Mouse (Mus musculus) neural tube, embryonic 11.5 days (tissue): ENCODE measurements around the gene Leng1. TPM values are rescaled to one million over a fixed set of nuclear protein-coding genes. Genes with fewer than 3 reads are reported as not detected.

Experiments
- ATAC-seq: fragments of 200-750 bp; cut with Nextera tagmentation; 2 replicates; pipeline ENCODE4 v1.8.0; 2017; ENCODE audit warnings: moderate number of reproducible peaks, mild to moderate bottlenecking, moderate TSS enrichment, moderate library complexity; ENCODE audit not compliant: insufficient read depth, low FRiP score, low TSS enrichment
- DNase-seq: peaks from one replicate; pipeline ENCODE4 v3.0.0-alpha.2; 2015; ENCODE audit warnings: low spot score
- H3K27ac ChIP-seq: fragments of 300-500 bp; sonication (generic); 2 replicates; pipeline ENCODE4 v1.5.1; 2014; ENCODE audit warnings: low read depth, mild to moderate bottlenecking, low read length
- H3K27me3 ChIP-seq: fragments of 300-500 bp; sonication (generic); 2 replicates; pipeline ENCODE4 v1.6.1; 2014; ENCODE audit warnings: mild to moderate bottlenecking, low read length, mixed read lengths; ENCODE audit not compliant: control insufficient read depth, insufficient read depth
- H3K36me3 ChIP-seq: fragments of 300-500 bp; sonication (generic); 2 replicates; pipeline ENCODE4 v1.6.1; 2014; ENCODE audit warnings: mild to moderate bottlenecking, low read length, moderate library complexity, mixed read lengths; ENCODE audit not compliant: control insufficient read depth, insufficient read depth
- H3K4me1 ChIP-seq: fragments of 300-500 bp; sonication (generic); 2 replicates; pipeline ENCODE4 v1.6.1; 2014; ENCODE audit warnings: low read length, mixed read lengths; ENCODE audit not compliant: control insufficient read depth, insufficient read depth
- H3K4me2 ChIP-seq: fragments of 300-500 bp; sonication (generic); 2 replicates; pipeline ENCODE4 v1.6.1; 2014; ENCODE audit warnings: low read depth, mild to moderate bottlenecking, moderate library complexity
- H3K4me3 ChIP-seq: fragments of 300-500 bp; sonication (generic); 2 replicates; pipeline ENCODE4 v1.5.1; 2014; ENCODE audit warnings: low read depth, low read length
- H3K9ac ChIP-seq: fragments of 300-500 bp; sonication (generic); 2 replicates; pipeline ENCODE4 v1.6.1; 2014; ENCODE audit warnings: mild to moderate bottlenecking, low read length
- H3K9me3 ChIP-seq: fragments of 300-500 bp; sonication (generic); 2 replicates; pipeline ENCODE4 v1.6.1; 2016; ENCODE audit warnings: low read length; ENCODE audit not compliant: control insufficient read depth
- WGBS: fragments of 180-500 bp; shearing (Covaris S2); extraction: QIAGEN DNeasy Blood & Tissue Kit; methylation state at CpG from one replicate; pipeline ENCODE4 v1.1.7; 2014; 5-methylcytosine and 5-hydroxymethylcytosine counted together
- polyA plus RNA-seq: library from polyadenylated mRNA; unstranded; fragments of >200 nt; fragmentation: Nextera tagmentation; extraction: Ambion mirVana; gene quantifications from 2 replicates; pipeline ENCODE4 v1.2.1, GENCODE M21; 2014

Leng1 gene
- polyA plus RNA-seq, 1 experiment from 2014 or later = 18.2 TPM

GRCm38 (mm10) chr7:3629030-3629429 is 36.6 kb downstream of the Leng1 start:
- H3K4me2 ChIP-seq = peak overlapping the region; percentile 92
- no peak overlapping the region for H3K27ac ChIP-seq
- peaks cover 10% of the 10 kb centered on the region for H3K4me1 ChIP-seq
- H3K36me3 ChIP-seq = no peaks in the 10 kb centered on the region; the same call in 1 of the 2 replicates
- H3K4me3 ChIP-seq = peak overlapping the region; percentile 57
- no peak for DNase-seq
- peak; percentile 56; the same call in 1 of the 2 replicates for ATAC-seq
- H3K27me3 ChIP-seq = no peaks in the 10 kb centered on the region
- no peaks in the 10 kb centered on the region for H3K9me3 ChIP-seq
- WGBS = 44% methylated on average over 4 of the region's 4 CpGs
- H3K9ac ChIP-seq = peak overlapping the region; percentile 67

- no peak within 1 kb of the TSS for H3K27ac ChIP-seq
- under 1% methylated on average over 32 of the region's 32 CpGs for WGBS
- ATAC-seq = peak; percentile 95
Observed at GRCm38 (mm10) chr7:3617242-3617995, 48.2 kb downstream of the Leng1 start, which contains the start of gene Ndufa3. Gene Ndufa3 (plus strand): TSS chr7:3617373.

GRCm38 (mm10) chr7:3616389-3617241 is 49.0 kb downstream of the Leng1 start:
- Histone ChIP-seq H3K4me2 (peak overlapping the region; percentile 73; the same call in 1 of the 2 replicates), H3K36me3 (peaks cover 10% of the 10 kb centered on the region), H3K9me3 (no peaks in the 10 kb centered on the region), H3K4me3 (peak overlapping the region; percentile 66), H3K4me1 (peaks cover 6% of the 10 kb centered on the region; the same call in 1 of the 2 replicates), H3K27ac (no peak overlapping the region), H3K27me3 (no peaks in the 10 kb centered on the region), H3K9ac (no peak overlapping the region)
- WGBS = 41% methylated on average over 6 of the region's 6 CpGs
- ATAC-seq = peak; percentile 35
- no peak for DNase-seq

More at GRCm38 (mm10) chr7:3617242-3617995, 48.2 kb downstream of the Leng1 start, which contains the start of gene Ndufa3:
- H3K9ac ChIP-seq = peak within 1 kb of the TSS; percentile 69
- H3K9me3 ChIP-seq = no peaks in the 10 kb centered on the region
- H3K4me2 ChIP-seq = peak within 1 kb of the TSS; percentile 73
- DNase-seq = peak; percentile 87
- peaks cover 10% of the 10 kb centered on the region for H3K36me3 ChIP-seq
- no peaks in the 10 kb centered on the region for H3K27me3 ChIP-seq
- peak within 1 kb of the TSS; percentile 66 for H3K4me3 ChIP-seq
- H3K4me1 ChIP-seq = peaks cover 6% of the 10 kb centered on the region; the same call in 1 of the 2 replicates

GRCm38 (mm10) chr7:3616057-3616388 is 49.6 kb downstream of the Leng1 start, which contains the start of gene Oscar:
Gene Oscar (minus strand): TSS chr7:3616157.
- no peak within 1 kb of the TSS for H3K9ac ChIP-seq
- H3K4me2 ChIP-seq = peak within 1 kb of the TSS; percentile 73; the same call in 1 of the 2 replicates
- peak within 1 kb of the TSS; percentile 66; the same call in 1 of the 2 replicates for H3K4me3 ChIP-seq
- no peak within 1 kb of the TSS for H3K27ac ChIP-seq
- H3K27me3 ChIP-seq = no peaks in the 10 kb centered on the region
- H3K36me3 ChIP-seq = peaks cover 10% of the 10 kb centered on the region
- peaks cover 6% of the 10 kb centered on the region; the same call in 1 of the 2 replicates for H3K4me1 ChIP-seq
- H3K9me3 ChIP-seq = no peaks in the 10 kb centered on the region
- 85% methylated on average over 4 of the region's 4 CpGs for WGBS
- DNase-seq (no peak), ATAC-seq (no peak)

- H3K4me2 ChIP-seq = no peak overlapping the region
- WGBS = 79% methylated on average over 3 of the region's 3 CpGs
- no peak for ATAC-seq
- H3K4me1 ChIP-seq = peaks cover 6% of the 10 kb centered on the region; the same call in 1 of the 2 replicates
- H3K27me3 ChIP-seq = no peaks in the 10 kb centered on the region
- no peak for DNase-seq
- no peaks in the 10 kb centered on the region for H3K9me3 ChIP-seq
- no peak overlapping the region for H3K4me3 ChIP-seq
- H3K36me3 ChIP-seq = no peaks in the 10 kb centered on the region
- H3K27ac ChIP-seq = no peak overlapping the region
- H3K9ac ChIP-seq = no peak overlapping the region
Observed at GRCm38 (mm10) chr7:3614021-3614420, 51.6 kb downstream of the Leng1 start.

GRCm38 (mm10) chr7:3611006-3611405 is 54.6 kb downstream of the Leng1 start:
- no peak for ATAC-seq
- WGBS = 90% methylated on average over 13 of the region's 13 CpGs

GRCm38 (mm10) chr7:3610437-3610836 is 55.2 kb downstream of the Leng1 start:
- 88% methylated on average over 3 of the region's 3 CpGs for WGBS
- DNase-seq (no peak), ATAC-seq (no peak)
- Histone ChIP-seq H3K27me3 (no peaks in the 10 kb centered on the region), H3K9me3 (no peaks in the 10 kb centered on the region), H3K36me3 (no peaks in the 10 kb centered on the region), H3K4me1 (no peaks in the 10 kb centered on the region), H3K9ac (no peak overlapping the region), H3K4me2 (no peak overlapping the region), H3K27ac (no peak overlapping the region), H3K4me3 (no peak overlapping the region)

More at GRCm38 (mm10) chr7:3611006-3611405, 54.6 kb downstream of the Leng1 start:
- no peak overlapping the region for H3K27ac ChIP-seq
- DNase-seq = no peak
- no peak overlapping the region for H3K4me3 ChIP-seq
- H3K36me3 ChIP-seq = no peaks in the 10 kb centered on the region
- H3K9me3 ChIP-seq = no peaks in the 10 kb centered on the region
- no peak overlapping the region for H3K9ac ChIP-seq
- H3K4me2 ChIP-seq = no peak overlapping the region
- no peaks in the 10 kb centered on the region for H3K27me3 ChIP-seq
- H3K4me1 ChIP-seq = no peaks in the 10 kb centered on the region
